Mouse (Mus musculus): Measurements from ENCODE around the gene Mill1. TPM values are rescaled to one million over a fixed set of nuclear protein-coding genes. Genes with fewer than 3 reads are reported as not detected.
"Not testable (repeated sequence)": the region's sequence is repeated elsewhere in the genome, so short reads cannot be mapped to it uniquely, and the experiment has no call there.

Mill1 gene
- total RNA-seq (2021) (not detected), polyA plus RNA-seq (2012; rRNA removed) (not detected in 2 replicates)
- long read RNA-seq: 0 reads

- no peak for DNase-seq
Measured at GRCm38 (mm10) chr7:18245047-18245446, at the start of gene Mill1. Gene Mill1, plus strand, starts transcription at chr7:18245347.

DNA sequence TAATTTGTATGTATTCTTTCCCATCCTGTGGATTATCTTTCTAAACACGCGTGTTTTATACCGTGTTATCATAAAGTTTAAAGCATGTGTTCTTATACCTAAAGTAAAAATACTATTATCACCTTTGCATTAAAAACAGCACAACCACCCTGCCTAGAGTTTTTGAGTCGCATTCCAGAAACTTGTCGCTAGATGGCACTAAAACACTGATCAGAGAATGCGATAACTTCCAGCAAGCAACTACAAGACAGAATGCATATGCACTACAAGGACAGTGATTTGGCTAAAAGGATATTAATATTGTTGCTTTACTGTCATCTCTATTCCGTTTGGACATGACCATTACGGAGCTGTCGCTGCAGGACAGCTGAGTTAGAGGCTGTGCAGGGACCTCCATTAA, 34.2 kb upstream of the Mill1 start:
- peak; percentile 5 for DNase-seq

DNA sequence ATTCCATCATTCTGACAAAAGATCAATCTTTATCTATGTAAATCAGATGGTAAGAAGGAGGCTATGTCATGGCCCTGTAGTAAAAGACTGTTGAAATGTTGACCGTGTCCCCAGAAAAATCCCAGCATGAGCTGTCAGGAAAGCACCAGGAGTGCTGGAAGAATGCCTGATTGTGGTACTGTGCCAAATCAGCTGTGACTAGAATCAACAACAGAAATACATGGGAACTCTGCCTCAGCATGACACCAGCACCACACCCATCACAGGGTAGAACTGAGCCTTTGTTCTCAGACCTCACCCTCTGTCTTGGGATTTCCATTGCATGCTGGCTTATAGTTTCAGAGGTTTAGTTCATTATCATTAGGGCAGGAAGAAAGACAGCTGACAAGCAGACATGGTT, 30.4 kb upstream of the Mill1 start:
- DNase-seq: no peak

- no peak for DNase-seq
Measured at GRCm38 (mm10) chr7:18238561-18238960, 6.6 kb upstream of the Mill1 start.

DNA sequence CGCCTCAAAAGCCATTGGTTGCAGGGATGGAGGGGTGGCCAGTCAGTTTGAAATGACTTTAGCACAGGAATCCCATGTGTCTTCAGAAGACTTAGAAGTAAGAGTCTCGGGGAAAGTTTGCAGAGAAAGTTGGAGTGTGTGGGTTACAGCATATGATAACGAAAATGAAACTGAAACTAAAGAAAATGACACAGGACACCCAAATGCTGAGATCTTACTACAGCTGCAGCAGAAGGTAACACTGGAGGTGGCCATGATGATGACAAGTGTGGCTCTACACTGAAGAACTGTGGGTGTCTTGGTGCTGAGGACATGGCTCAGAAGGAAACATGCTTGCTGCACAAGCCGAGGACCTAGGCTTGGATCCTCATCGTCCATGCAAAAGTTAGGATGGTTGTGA, 3.9 kb upstream of the Mill1 start:
- DNase-seq: no peak

GRCm38 (mm10) chr7:18243959-18244573, 1.1 kb upstream of the Mill1 start:
- DNase-seq: not testable (repeated sequence)

DNA sequence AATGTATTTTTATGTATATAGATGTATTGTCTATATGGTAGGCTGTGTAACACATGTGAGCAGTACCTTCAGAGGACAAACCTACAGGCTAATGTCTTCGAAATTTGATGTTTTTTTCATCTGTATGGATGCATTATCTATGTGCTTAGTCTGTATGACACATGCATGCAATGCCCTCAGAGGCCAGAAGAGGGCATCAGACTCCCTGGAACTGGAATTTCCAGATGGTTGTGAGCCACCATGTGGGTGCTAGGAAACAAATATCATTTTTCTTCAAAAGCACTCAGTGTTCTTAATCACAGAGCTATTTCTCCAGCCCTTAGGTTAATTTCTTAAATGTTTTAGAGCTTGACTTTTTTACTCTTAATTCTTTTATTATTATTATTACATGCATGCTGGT, 15.1 kb downstream of the Mill1 start:
- no peak for DNase-seq

GRCm38 (mm10) chr7:18265089-18265488, 19.9 kb downstream of the Mill1 start:
- no peak for DNase-seq

Other genes with a start within 250 kb of the Mill1 start
- gene Ceacam13, start 235.5 kb upstream of the Mill1 start, total RNA-seq (2021): not detected
- not detected in 2 replicates for gene Ceacam13, start 235.5 kb upstream of the Mill1 start, polyA plus RNA-seq (2012; rRNA removed)
- gene Ceacam12, start 179.4 kb upstream of the Mill1 start, total RNA-seq (2021): not detected
- not detected in 2 replicates for gene Ceacam12, start 179.4 kb upstream of the Mill1 start, polyA plus RNA-seq (2012; rRNA removed)
- gene Igfl3, start 68.9 kb upstream of the Mill1 start, total RNA-seq (2021): not detected
- not detected in 2 replicates for gene Igfl3, start 68.9 kb upstream of the Mill1 start, polyA plus RNA-seq (2012; rRNA removed)
- gene Psg18, start 109.7 kb downstream of the Mill1 start, total RNA-seq (2021): not detected
- gene Psg18, start 109.7 kb downstream of the Mill1 start, polyA plus RNA-seq (2012; rRNA removed): not detected in 2 replicates
- gene Psg28, start 186.7 kb downstream of the Mill1 start, total RNA-seq (2021): not detected
- not detected in 2 replicates for gene Psg28, start 186.7 kb downstream of the Mill1 start, polyA plus RNA-seq (2012; rRNA removed)
- gene Psg26, start 238.8 kb downstream of the Mill1 start, total RNA-seq (2021): not detected
- gene Psg26, start 238.8 kb downstream of the Mill1 start, polyA plus RNA-seq (2012; rRNA removed): not detected in 2 replicates